In genomic region chr9:75905497-75905896, GRCm38 (mm10) we compare ENCODE assay signal across 9 mouse cellular contexts.
A peak's percentile ranks its signal among the peaks of the same experiment; 100 is the strongest.
DNase-seq lines count a peak whose midpoint lies in the region; ATAC-seq and TF ChIP-seq lines count a peak whose summit lies in the region.
"Had no signal": no experiment of that assay in that cellular context is flagged by ENCODE, and none has a peak within 500 bp of the region (broad histone marks: within the 10 kb centered on the region; RNA-seq: fewer than 3 reads in every experiment).

No protein-coding gene starts in this region.

- no peak overlapping the region for H3K4me2 ChIP-seq in hindbrain, embryonic 11.5 days (replicated peaks; ENCODE audit: low read depth, low read length)
- H3K4me2 ChIP-seq in hindbrain, embryonic 16.5 days (ENCODE audit: low read length): no peak overlapping the region
- no peak overlapping the region for H3K4me2 ChIP-seq in liver, embryonic 13.5 days
- H3K4me2 ChIP-seq: embryonic facial prominence, embryonic 13.5 days had no signal

- no peak overlapping the region for H3K4me3 ChIP-seq in hindbrain, embryonic 11.5 days (ENCODE audit: low read depth, low read length)
- no peak overlapping the region for H3K4me3 ChIP-seq in hindbrain, embryonic 16.5 days (ENCODE audit: low read length)
- H3K4me3 ChIP-seq in MEL (ENCODE audit: control insufficient read depth in 1 of 2, insufficient read depth in 1 of 2, low read depth in 2 of 2, low read length in 2 of 2): no peak overlapping the region
- no peak overlapping the region for H3K4me3 ChIP-seq in liver, embryonic 13.5 days (replicated peaks)
- H3K4me3 ChIP-seq: embryonic facial prominence, embryonic 13.5 days had no signal

- H3K4me1 ChIP-seq in hindbrain, embryonic 11.5 days (replicated peaks; ENCODE audit: control insufficient read depth, insufficient read depth, low read length): no peaks in the 10 kb centered on the region
- H3K4me1 ChIP-seq in hindbrain, embryonic 16.5 days (ENCODE audit: control insufficient read depth, insufficient read depth, low read depth, low read length): peaks cover 3% of the 10 kb centered on the region
- no peaks in the 10 kb centered on the region for H3K4me1 ChIP-seq in MEL (ENCODE audit: control insufficient read depth in 1 of 2, insufficient read depth in 2 of 2, low read length in 2 of 2)
- no peaks in the 10 kb centered on the region for H3K4me1 ChIP-seq in liver, embryonic 13.5 days (replicated peaks)

- ATAC-seq in hindbrain, embryonic 11.5 days (ENCODE audit: low FRiP score): no peak
- ATAC-seq in hindbrain, embryonic 16.5 days: no peak
- ATAC-seq in liver, embryonic 13.5 days (ENCODE audit: low read depth): no peak
- ATAC-seq in activated CD4-positive, CD25-positive, alpha-beta regulatory T cell, adult 4 months: no peak

- no peak overlapping the region for H3K9ac ChIP-seq in hindbrain, embryonic 11.5 days (ENCODE audit: low read depth, low read length)
- no peak overlapping the region for H3K9ac ChIP-seq in hindbrain, embryonic 16.5 days (ENCODE audit: low read depth, low read length)
- H3K9ac ChIP-seq in MEL (ENCODE audit: control insufficient read depth, low read depth, low read length, poor library complexity, severe bottlenecking): no peak overlapping the region
- no peak overlapping the region for H3K9ac ChIP-seq in liver, embryonic 13.5 days
- H3K9ac ChIP-seq: embryonic facial prominence, embryonic 13.5 days had no signal

- 56% methylated on average over 2 of the region's 2 CpGs for WGBS in hindbrain, embryonic 11.5 days
- 48% methylated on average over 2 of the region's 2 CpGs for whole genome bisulfite sequencing in hindbrain, embryonic 16.5 days
- WGBS in liver, embryonic 13.5 days (ENCODE audit: insufficient replicate concordance): 44% methylated on average over 2 of the region's 2 CpGs

- no peaks in the 10 kb centered on the region for H3K79me2 ChIP-seq in MEL (ENCODE audit: control insufficient read depth, insufficient read depth, low read length, poor library complexity)

- no peaks in the 10 kb centered on the region for H3K27me3 ChIP-seq in hindbrain, embryonic 11.5 days (ENCODE audit: control insufficient read depth, insufficient read depth, low read length)
- no peaks in the 10 kb centered on the region for H3K27me3 ChIP-seq in hindbrain, embryonic 16.5 days (replicated peaks; ENCODE audit: control insufficient read depth, insufficient read depth, low read length)
- H3K27me3 ChIP-seq in MEL (ENCODE audit: control insufficient read depth in 1 of 2, insufficient read depth in 2 of 2, low read length in 2 of 2): peaks cover 0 to 5% of the 10 kb centered on the region in 2 experiments; a peak in 2 of 4 replicates
- no peaks in the 10 kb centered on the region for H3K27me3 ChIP-seq in liver, embryonic 13.5 days
- H3K27me3 ChIP-seq: embryonic facial prominence, embryonic 13.5 days had no signal

- peak; percentile 31 for DNase-seq in hindbrain, embryonic 11.5 days (ENCODE audit: low spot score)
- peak; percentile 1 to 2 for DNase-seq in B cell, adult 2 months
- peak; percentile 47 for DNase-seq in MEL (ENCODE audit: low read depth, low spot score)
- peak; percentile 11 for DNase-seq in liver, embryonic 13.5 days
- DNase-seq in gastrocnemius, postnatal 25 days: no peak
- no peak for DNase-seq in frontal cortex, postnatal 25 days (ENCODE audit: low spot score in 2 of 2)

- TF ChIP-seq EP300 in MEL (IDR thresholded peaks at IDR 0.05; ENCODE audit: low read depth in 1 of 2, low read length in 2 of 2): no peak

- no peaks in the 10 kb centered on the region for H3K36me3 ChIP-seq in hindbrain, embryonic 11.5 days (ENCODE audit: control insufficient read depth, insufficient read depth, low read length)
- H3K36me3 ChIP-seq in hindbrain, embryonic 16.5 days (ENCODE audit: control insufficient read depth, insufficient read depth, low read length): no peaks in the 10 kb centered on the region
- H3K36me3 ChIP-seq in MEL (ENCODE audit: control insufficient read depth in 1 of 2, insufficient read depth in 2 of 2, low read length in 2 of 2): no peaks in the 10 kb centered on the region
- H3K36me3 ChIP-seq in liver, embryonic 13.5 days: no peaks in the 10 kb centered on the region
- H3K36me3 ChIP-seq: embryonic facial prominence, embryonic 13.5 days had no signal

- peak; percentile 25 to 57 (median 56); a peak in 5 of 6 replicates for TF ChIP-seq CTCF in MEL (IDR thresholded peaks at IDR 0.05 in 2 of 3, conservative IDR thresholded peaks at IDR 0.05 in 1 of 3; ENCODE audit: control insufficient read depth in 1 of 3, insufficient read depth in 1 of 3, low read depth in 2 of 3, low read length in 3 of 3, poor library complexity in 1 of 3, severe bottlenecking in 1 of 3)

- peak; percentile 33 for TF ChIP-seq RAD21 in MEL (IDR thresholded peaks at IDR 0.05; ENCODE audit: low read depth, low read length)

- no peak overlapping the region for H3K27ac ChIP-seq in hindbrain, embryonic 11.5 days (ENCODE audit: low read depth, low read length)
- no peak overlapping the region for H3K27ac ChIP-seq in hindbrain, embryonic 16.5 days (ENCODE audit: low read depth, low read length)
- H3K27ac ChIP-seq in MEL (ENCODE audit: control insufficient read depth, low read depth, low read length): no peak overlapping the region
- no peak overlapping the region for H3K27ac ChIP-seq in liver, embryonic 13.5 days
- H3K27ac ChIP-seq: embryonic facial prominence, embryonic 13.5 days had no signal

- H3K9me3 ChIP-seq in hindbrain, embryonic 11.5 days (ENCODE audit: control insufficient read depth, low read length): no peaks in the 10 kb centered on the region
- H3K9me3 ChIP-seq in hindbrain, embryonic 16.5 days (ENCODE audit: control insufficient read depth, low read length): no peaks in the 10 kb centered on the region
- no peaks in the 10 kb centered on the region for H3K9me3 ChIP-seq in MEL (replicated peaks; ENCODE audit: insufficient read depth, low read length)
- H3K9me3 ChIP-seq in liver, embryonic 13.5 days (replicated peaks): no peaks in the 10 kb centered on the region
- H3K9me3 ChIP-seq: embryonic facial prominence, embryonic 13.5 days had no signal

- no peak for TF ChIP-seq POLR2A in MEL (IDR thresholded peaks at IDR 0.05; ENCODE audit: control insufficient read depth in 1 of 2, insufficient read depth in 1 of 2, low read depth in 1 of 2, low read length in 2 of 2, poor library complexity in 1 of 2)

TF ChIP-seq in MEL, 35 proteins besides CTCF, POLR2A, EP300 and RAD21:
- TF ChIP-seq ETS1 (IDR thresholded peaks at IDR 0.05; ENCODE audit: low read depth, low read length): no peak
- no peak for TF ChIP-seq GATA1 (IDR thresholded peaks at IDR 0.05; ENCODE audit: low read depth, low read length)
- TF ChIP-seq RCOR1 (IDR thresholded peaks at IDR 0.05; ENCODE audit: low read depth, low read length): no peak
- TF ChIP-seq HCFC1 (IDR thresholded peaks at IDR 0.05; ENCODE audit: low read depth, low read length): no peak
- TF ChIP-seq TAL1 (IDR thresholded peaks at IDR 0.05; ENCODE audit: low read length): no peak
- TF ChIP-seq ZKSCAN1 (IDR thresholded peaks at IDR 0.05; ENCODE audit: low read depth, low read length): no peak
- TF ChIP-seq E2F4 (IDR thresholded peaks at IDR 0.05; ENCODE audit: borderline replicate concordance, low read depth, low read length): no peak
- peak; percentile 39; the same call in 1 of the 2 replicates for TF ChIP-seq ZC3H11A (IDR thresholded peaks at IDR 0.05; ENCODE audit: low read depth, low read length)
- TF ChIP-seq SMC3 (IDR thresholded peaks at IDR 0.05; ENCODE audit: low read depth, low read length): peak; percentile 58
- TF ChIP-seq USF2 (IDR thresholded peaks at IDR 0.05; ENCODE audit: borderline replicate concordance in 1 of 2, insufficient read depth in 1 of 2, low read depth in 1 of 2, low read length in 2 of 2): no peak
- no peak for TF ChIP-seq MAFK (IDR thresholded peaks at IDR 0.05; ENCODE audit: borderline replicate concordance, low read depth, low read length)

Comparison
In these comparisons a context has a peak if more than half of its experiments do, and no peak if none do; other contexts are left out.
1. DNase-seq: peak in hindbrain, embryonic 11.5 days (single experiment), B cell, adult 2 months (2 of 2), MEL (single experiment) and liver, embryonic 13.5 days (single experiment); none in gastrocnemius, postnatal 25 days (single experiment) and frontal cortex, postnatal 25 days (0 of 2).